Mouse (Mus musculus): Measurements from ENCODE around the gene Ston2. TPM values are rescaled to one million over a fixed set of nuclear protein-coding genes. Genes with fewer than 3 reads are reported as not detected.

Ston2 gene
- polyA plus RNA-seq, 1 experiment from 2014 or later = 10.6 TPM

DNA sequence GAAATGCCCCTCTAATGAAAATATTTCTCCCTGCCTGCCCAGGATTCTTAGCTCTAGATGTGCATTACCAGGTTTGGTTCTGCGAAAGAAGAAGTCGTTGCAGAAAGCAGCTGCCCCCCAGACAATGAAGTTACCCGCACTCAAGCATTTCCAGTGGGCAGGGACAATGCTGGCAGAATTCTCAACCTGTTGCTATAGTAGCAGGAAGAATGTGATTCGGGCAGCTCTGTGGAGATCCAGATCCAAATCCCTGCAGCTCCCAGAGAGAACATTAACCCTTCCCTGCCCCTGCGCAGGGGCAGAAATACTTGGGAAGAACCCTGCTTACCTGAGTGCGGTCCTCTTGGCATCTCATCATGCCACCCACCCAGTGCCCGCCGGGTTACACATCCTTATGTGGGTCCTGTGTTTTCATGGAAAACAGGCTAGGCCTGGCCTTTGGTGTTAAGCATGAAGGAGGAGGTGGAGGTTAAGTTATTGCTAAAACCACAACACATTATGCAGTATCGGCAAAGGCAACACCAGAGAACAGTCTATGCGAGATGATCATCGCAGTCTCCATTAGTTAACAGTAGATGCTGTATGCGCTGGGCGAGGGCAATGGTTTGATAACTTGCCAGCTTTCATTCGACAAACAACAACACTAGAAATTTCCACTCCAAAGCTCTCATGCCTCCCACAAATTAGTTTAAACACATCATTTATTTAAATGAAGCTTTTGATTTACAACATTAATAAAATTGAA lies 108.7 kb downstream of the Ston2 start:
- peak; percentile 35; the same call in 1 of the 2 replicates for ATAC-seq (ENCODE audit: insufficient read depth)
- Histone ChIP-seq H3K36me3 (ENCODE audit: insufficient read depth) (no peaks in the 10 kb centered on the region), H3K4me3 (ENCODE audit: low read depth, low read length) (no peak overlapping the region), H3K9me3 (ENCODE audit: low read depth, low read length) (no peaks in the 10 kb centered on the region), H3K9ac (no peak overlapping the region), H3K4me2 (peak overlapping the region; percentile 31), H3K27me3 (ENCODE audit: insufficient read depth, low read length) (no peaks in the 10 kb centered on the region), H3K4me1 (ENCODE audit: insufficient read depth) (peaks cover 6% of the 10 kb centered on the region; the same call in 1 of the 2 replicates), H3K27ac (ENCODE audit: low read depth) (no peak overlapping the region)
- DNase-seq = peak; percentile 58
- no peak for TF ChIP-seq CTCF (IDR thresholded peaks at IDR 0.05; ENCODE audit: low read depth)
- WGBS = 55% methylated on average over 14 of the region's 14 CpGs

DNA sequence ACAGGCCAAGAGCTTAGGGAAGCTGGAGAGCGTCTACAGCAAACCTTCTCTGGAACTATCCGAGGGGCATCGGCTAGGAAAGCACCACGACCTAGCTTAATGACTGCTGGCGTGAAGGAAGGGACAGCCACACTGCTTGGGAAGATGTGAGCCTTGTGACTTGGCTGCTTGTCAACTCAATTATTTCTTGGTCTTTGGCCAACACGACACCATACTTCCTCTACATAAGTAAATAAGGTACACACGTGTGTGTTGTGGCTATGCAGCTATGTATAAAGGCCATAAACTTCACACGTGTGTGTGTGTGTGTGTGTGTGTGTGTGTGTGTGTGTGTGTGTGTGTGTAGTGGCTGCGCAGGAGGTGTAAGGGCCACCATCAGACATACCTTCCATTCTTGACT lies 112.2 kb downstream of the Ston2 start:
- H3K4me3 ChIP-seq (ENCODE audit: low read depth, low read length) = no peak overlapping the region
- 0 out of 2 replicates have a peak, but pooled peaks cover 3% of the 10 kb centered on the region for H3K4me1 ChIP-seq (ENCODE audit: insufficient read depth)
- no peak overlapping the region for H3K9ac ChIP-seq
- H3K4me2 ChIP-seq = no peak overlapping the region
- no peak for TF ChIP-seq CTCF (IDR thresholded peaks at IDR 0.05; ENCODE audit: low read depth)
- 52% methylated on average over 9 of the region's 9 CpGs for WGBS
- H3K9me3 ChIP-seq (ENCODE audit: low read depth, low read length) = no peaks in the 10 kb centered on the region
- peak; percentile 71 for ATAC-seq (ENCODE audit: insufficient read depth)
- DNase-seq = peak; percentile 86
- H3K36me3 ChIP-seq (ENCODE audit: insufficient read depth) = no peaks in the 10 kb centered on the region
- H3K27me3 ChIP-seq (ENCODE audit: insufficient read depth, low read length) = no peaks in the 10 kb centered on the region
- H3K27ac ChIP-seq (ENCODE audit: low read depth) = no peak overlapping the region

DNA sequence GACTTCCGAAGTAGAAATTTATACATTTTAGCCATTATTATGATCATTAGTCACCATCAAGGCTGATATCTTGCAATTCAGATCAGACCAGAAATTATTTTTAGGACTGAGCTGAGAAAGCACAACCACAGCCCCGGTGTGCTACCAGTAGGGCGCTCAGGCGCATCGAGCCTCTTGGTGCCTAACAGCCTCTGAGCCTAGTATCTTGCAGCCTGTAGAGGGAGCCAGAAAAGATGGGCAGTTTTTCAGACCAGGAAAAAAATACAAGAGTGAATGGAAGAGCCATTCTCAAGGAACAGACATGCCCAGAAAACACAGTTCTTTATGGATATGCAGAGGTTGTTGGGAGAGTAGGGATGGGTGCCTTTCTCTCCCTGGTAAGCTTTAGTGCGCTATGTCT lies 115.0 kb downstream of the Ston2 start:
- no peaks in the 10 kb centered on the region for H3K4me1 ChIP-seq (ENCODE audit: insufficient read depth)
- ATAC-seq (ENCODE audit: insufficient read depth) (no peak), DNase-seq (no peak)
- WGBS = 81% methylated on average over 6 of the region's 6 CpGs
- peak; percentile 20; the same call in 1 of the 2 replicates for TF ChIP-seq CTCF (IDR thresholded peaks at IDR 0.05; ENCODE audit: low read depth)
- H3K27ac ChIP-seq (ENCODE audit: low read depth) = no peak overlapping the region
- no peaks in the 10 kb centered on the region for H3K36me3 ChIP-seq (ENCODE audit: insufficient read depth)
- no peaks in the 10 kb centered on the region for H3K27me3 ChIP-seq (ENCODE audit: insufficient read depth, low read length)
- no peak overlapping the region for H3K4me2 ChIP-seq
- H3K9ac ChIP-seq = no peak overlapping the region
- no peak overlapping the region for H3K4me3 ChIP-seq (ENCODE audit: low read depth, low read length)
- H3K9me3 ChIP-seq (ENCODE audit: low read depth, low read length) = no peaks in the 10 kb centered on the region

DNA sequence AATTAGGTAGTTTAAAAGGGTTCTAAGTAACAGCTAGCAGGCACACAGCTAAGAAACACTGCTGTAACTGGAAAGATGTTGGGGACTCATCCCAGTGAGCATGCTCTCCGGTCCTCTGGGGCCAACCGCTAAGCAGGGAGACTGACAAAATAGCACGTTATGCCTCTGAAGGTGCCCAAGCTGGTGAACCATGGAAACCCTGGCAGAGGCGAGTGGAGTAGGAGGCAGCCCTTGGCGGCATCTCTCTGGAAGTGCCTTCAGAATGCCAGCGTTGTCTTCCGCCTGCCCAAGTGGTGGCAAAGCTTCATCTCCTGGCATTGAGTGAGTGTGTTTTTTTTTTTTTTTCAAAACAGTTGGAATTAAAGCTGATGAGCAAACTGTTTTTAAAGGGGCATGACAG lies 115.7 kb downstream of the Ston2 start:
- Histone ChIP-seq H3K4me1 (ENCODE audit: insufficient read depth) (no peaks in the 10 kb centered on the region), H3K9me3 (ENCODE audit: low read depth, low read length) (no peaks in the 10 kb centered on the region), H3K27ac (ENCODE audit: low read depth) (no peak overlapping the region), H3K4me3 (ENCODE audit: low read depth, low read length) (no peak overlapping the region), H3K36me3 (ENCODE audit: insufficient read depth) (no peaks in the 10 kb centered on the region), H3K4me2 (no peak overlapping the region), H3K27me3 (ENCODE audit: insufficient read depth, low read length) (no peaks in the 10 kb centered on the region), H3K9ac (no peak overlapping the region)
- ATAC-seq (ENCODE audit: insufficient read depth) (no peak), DNase-seq (no peak)
- no peak for TF ChIP-seq CTCF (IDR thresholded peaks at IDR 0.05; ENCODE audit: low read depth)
- WGBS = 82% methylated on average over 7 of the region's 7 CpGs

DNA sequence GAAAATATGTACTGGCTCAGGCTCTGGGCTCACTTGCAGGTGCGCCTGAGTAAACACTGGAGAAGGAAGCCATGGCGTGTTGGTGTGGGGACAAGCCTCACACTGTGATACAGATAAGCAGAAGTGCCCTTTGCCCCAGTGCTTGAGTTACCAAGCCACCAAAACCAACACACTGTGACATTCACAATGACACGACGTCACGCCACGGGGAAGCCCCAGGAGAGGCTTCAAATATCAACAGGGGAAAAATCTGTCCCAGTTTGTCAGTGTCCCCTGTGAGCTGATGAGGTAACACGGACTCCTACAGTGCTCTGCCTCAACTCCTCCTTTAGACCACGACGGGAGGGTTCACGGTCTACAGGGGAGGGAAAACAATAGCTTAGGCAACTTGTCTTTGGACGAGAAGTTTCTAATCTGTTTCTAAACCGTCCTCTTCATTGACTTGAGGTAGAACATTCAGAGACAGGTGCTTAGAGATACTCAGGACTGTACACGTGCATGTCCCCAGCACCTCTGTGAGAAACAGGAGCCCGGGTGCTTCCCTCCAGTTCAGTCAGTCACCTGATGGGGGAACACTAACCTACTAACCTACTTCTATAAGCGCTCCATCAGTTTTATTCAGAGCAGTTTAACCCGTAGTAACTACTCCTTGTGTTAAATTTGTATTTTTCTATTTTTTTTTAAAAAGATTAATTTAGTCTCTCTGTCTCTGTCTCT lies 119.5 kb downstream of the Ston2 start:
- DNase-seq (peak; percentile 40), ATAC-seq (ENCODE audit: insufficient read depth) (peak; percentile 75; the same call in 1 of the 2 replicates)
- Histone ChIP-seq H3K27ac (ENCODE audit: low read depth) (no peak overlapping the region), H3K27me3 (ENCODE audit: insufficient read depth, low read length) (no peaks in the 10 kb centered on the region), H3K4me1 (ENCODE audit: insufficient read depth) (no peaks in the 10 kb centered on the region), H3K9me3 (ENCODE audit: low read depth, low read length) (no peaks in the 10 kb centered on the region), H3K36me3 (ENCODE audit: insufficient read depth) (no peaks in the 10 kb centered on the region), H3K9ac (no peak overlapping the region), H3K4me3 (ENCODE audit: low read depth, low read length) (no peak overlapping the region), H3K4me2 (no peak overlapping the region)
- no peak for TF ChIP-seq CTCF (IDR thresholded peaks at IDR 0.05; ENCODE audit: low read depth)
- 44% methylated on average over 16 of the region's 16 CpGs for WGBS

DNA sequence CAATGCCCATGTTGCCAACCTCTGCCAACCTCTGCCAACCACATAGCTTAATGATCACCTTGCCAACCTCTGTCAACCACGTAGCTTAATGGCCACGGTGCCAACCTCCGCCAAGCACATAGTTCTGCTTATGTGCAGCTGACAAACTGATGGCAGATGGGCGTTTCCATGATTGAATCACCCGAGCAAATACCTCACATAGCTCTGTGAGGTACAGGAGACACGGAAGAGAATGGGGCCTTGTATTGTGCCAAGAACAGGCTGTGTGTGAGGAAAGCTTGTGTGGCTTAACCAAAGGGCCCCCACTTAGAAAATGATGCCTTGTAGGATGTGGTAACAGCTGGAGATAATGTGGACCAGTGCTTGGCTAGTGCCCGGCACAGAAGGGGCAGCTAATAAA lies 120.4 kb downstream of the Ston2 start:
- Histone ChIP-seq H3K4me3 (ENCODE audit: low read depth, low read length) (no peak overlapping the region), H3K9ac (no peak overlapping the region), H3K27me3 (ENCODE audit: insufficient read depth, low read length) (no peaks in the 10 kb centered on the region), H3K36me3 (ENCODE audit: insufficient read depth) (no peaks in the 10 kb centered on the region), H3K9me3 (ENCODE audit: low read depth, low read length) (no peaks in the 10 kb centered on the region), H3K27ac (ENCODE audit: low read depth) (no peak overlapping the region), H3K4me1 (ENCODE audit: insufficient read depth) (no peaks in the 10 kb centered on the region), H3K4me2 (no peak overlapping the region)
- DNase-seq = peak; percentile 15
- peak; percentile 39 for ATAC-seq (ENCODE audit: insufficient read depth)
- 53% methylated on average over 7 of the region's 7 CpGs for WGBS
- TF ChIP-seq CTCF (IDR thresholded peaks at IDR 0.05; ENCODE audit: low read depth) = no peak

DNA sequence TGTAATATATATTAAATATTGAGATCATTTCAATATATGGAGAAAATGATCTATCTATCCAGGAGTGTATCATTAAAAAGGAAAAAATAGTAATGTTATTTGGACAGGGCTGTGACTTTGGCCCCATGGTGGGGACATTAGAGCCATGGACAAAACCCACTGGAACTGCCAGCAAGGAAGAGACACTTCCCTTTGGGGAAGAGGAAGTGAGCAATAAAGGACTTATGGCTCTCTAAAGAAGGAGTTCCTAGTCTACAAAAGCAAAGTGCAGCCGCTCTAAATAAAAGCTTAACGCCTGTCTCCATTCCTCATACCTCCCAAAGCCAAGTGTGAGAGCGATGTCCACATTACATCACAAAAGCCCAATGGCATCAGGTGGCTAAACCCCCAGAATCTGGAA lies 121.6 kb downstream of the Ston2 start:
- no peak for TF ChIP-seq CTCF (IDR thresholded peaks at IDR 0.05; ENCODE audit: low read depth)
- H3K27me3 ChIP-seq (ENCODE audit: insufficient read depth, low read length) = no peaks in the 10 kb centered on the region
- DNase-seq (no peak), ATAC-seq (ENCODE audit: insufficient read depth) (no peak)
- no peak overlapping the region for H3K27ac ChIP-seq (ENCODE audit: low read depth)
- H3K4me3 ChIP-seq (ENCODE audit: low read depth, low read length) = no peak overlapping the region
- H3K9me3 ChIP-seq (ENCODE audit: low read depth, low read length) = no peaks in the 10 kb centered on the region
- WGBS = 85% methylated on average over 3 of the region's 3 CpGs
- H3K4me1 ChIP-seq (ENCODE audit: insufficient read depth) = no peaks in the 10 kb centered on the region
- H3K4me2 ChIP-seq = no peak overlapping the region
- no peak overlapping the region for H3K9ac ChIP-seq
- H3K36me3 ChIP-seq (ENCODE audit: insufficient read depth) = no peaks in the 10 kb centered on the region

All from lung, embryonic 14.5 days (tissue).